Mouse (Mus musculus): ENCODE data around the gene Trappc5. TPM values are rescaled to one million over a fixed set of nuclear protein-coding genes. Genes with fewer than 3 reads are reported as not detected.

The Trappc5 gene
- polyA plus RNA-seq (2014; fragmentation: Nextera tagmentation; extraction: Ambion mirVana): 41.4 and 48.4 TPM in 2 replicates

DNA sequence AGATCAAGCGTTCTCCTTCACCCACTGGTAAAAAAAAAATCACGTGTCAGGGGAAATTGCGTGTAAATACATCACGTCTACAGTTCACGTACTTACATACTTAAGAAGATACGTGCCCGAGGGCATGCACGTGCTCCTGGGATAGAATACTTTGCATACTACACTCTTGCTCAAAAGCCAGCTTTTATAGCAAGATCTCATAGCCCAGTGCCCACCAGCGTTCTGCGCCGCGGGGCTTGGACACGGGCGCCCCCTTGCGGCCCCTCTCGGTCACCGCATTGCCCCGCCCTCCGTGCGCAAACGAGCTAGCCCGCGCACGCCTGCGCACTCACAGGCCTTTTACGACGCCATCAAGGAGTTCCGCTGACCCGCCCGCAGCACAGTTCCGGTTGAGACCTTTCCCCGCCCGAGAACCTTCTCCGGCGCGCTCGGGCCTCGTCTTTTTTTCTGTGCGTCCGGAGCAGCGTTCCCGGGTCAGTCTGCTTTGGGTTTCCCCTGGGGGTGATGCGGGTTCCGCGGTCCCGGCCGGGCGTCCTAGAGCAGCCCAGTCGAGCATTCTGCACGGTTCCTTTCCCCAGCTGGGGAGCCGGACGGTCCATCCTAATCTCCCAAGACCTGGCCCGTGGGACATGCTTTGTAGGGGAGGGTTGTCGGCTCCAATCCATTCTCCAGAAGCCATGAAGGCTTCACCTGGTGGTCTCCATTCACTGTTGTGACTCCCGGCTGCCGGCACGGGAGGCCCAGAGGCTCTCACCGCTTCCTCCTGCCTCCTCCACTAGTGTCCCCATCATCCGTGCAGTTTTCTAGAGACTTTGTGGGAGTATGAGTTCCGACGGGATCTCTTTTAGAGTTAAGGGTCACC lies at the start of gene Trappc5:
Gene Trappc5 (plus strand): TSS at position 169 of the 862 bp plus-strand sequence.
- Histone ChIP-seq H3K4me3 (ENCODE audit: low read depth, low read length) (peak within 1 kb of the TSS; percentile 93), H3K4me2 (ENCODE audit: low read depth, low read length) (peak within 1 kb of the TSS; percentile 89), H3K9ac (replicated peaks; ENCODE audit: low read depth, low read length) (peak within 1 kb of the TSS; percentile 92), H3K36me3 (ENCODE audit: control insufficient read depth, insufficient read depth, low read length) (0 out of 2 replicates have a peak, but pooled peaks cover 10% of the 10 kb centered on the region), H3K27ac (ENCODE audit: low read depth, low read length) (peak within 1 kb of the TSS; percentile 79), H3K4me1 (ENCODE audit: control insufficient read depth, insufficient read depth, low read length) (peaks cover 9% of the 10 kb centered on the region; the same call in 1 of the 2 replicates), H3K27me3 (ENCODE audit: control insufficient read depth, insufficient read depth, low read length) (no peaks in the 10 kb centered on the region), H3K9me3 (ENCODE audit: control insufficient read depth, low read length) (no peaks in the 10 kb centered on the region)
- 1% methylated on average over 56 of the region's 61 CpGs for WGBS
- ATAC-seq (ENCODE audit: low read depth): peak; percentile 79

DNA sequence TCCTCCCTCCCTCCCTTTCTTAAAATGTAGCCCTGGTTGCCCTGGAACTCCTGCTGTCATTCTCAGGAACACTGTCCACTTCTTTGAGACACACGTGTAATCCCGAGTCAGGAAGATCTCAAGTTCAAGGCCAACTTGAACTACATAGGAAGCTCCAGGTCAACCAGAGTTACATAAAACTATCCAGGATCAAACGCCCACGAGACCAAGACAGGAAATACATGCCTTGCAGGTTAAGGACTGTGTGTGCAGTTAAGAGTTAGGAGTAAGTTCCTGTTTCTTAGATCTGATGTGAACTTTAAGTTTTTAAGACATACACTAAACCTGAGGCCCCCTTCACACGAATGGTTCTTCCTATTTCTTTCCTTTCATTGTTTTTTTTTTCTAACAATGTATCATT lies 49.1 kb upstream of the Trappc5 start:
- H3K4me3 ChIP-seq (ENCODE audit: low read depth, low read length): no peak overlapping the region
- no peak overlapping the region for H3K4me2 ChIP-seq (ENCODE audit: low read depth, low read length)
- H3K27ac ChIP-seq (ENCODE audit: low read depth, low read length): no peak overlapping the region
- no peak overlapping the region for H3K9ac ChIP-seq (replicated peaks; ENCODE audit: low read depth, low read length)
- no peaks in the 10 kb centered on the region for H3K36me3 ChIP-seq (ENCODE audit: control insufficient read depth, insufficient read depth, low read length)
- no peak for ATAC-seq (ENCODE audit: low read depth)
- 59% methylated on average over 5 of the region's 5 CpGs for WGBS
- no peaks in the 10 kb centered on the region for H3K27me3 ChIP-seq (ENCODE audit: control insufficient read depth, insufficient read depth, low read length)
- H3K9me3 ChIP-seq (ENCODE audit: control insufficient read depth, low read length): no peaks in the 10 kb centered on the region
- peaks cover 5% of the 10 kb centered on the region for H3K4me1 ChIP-seq (ENCODE audit: control insufficient read depth, insufficient read depth, low read length)

GRCm38 (mm10) chr8:3628014-3628413 lies 48.1 kb upstream of the Trappc5 start:
- H3K27ac ChIP-seq (ENCODE audit: low read depth, low read length): no peak overlapping the region
- H3K27me3 ChIP-seq (ENCODE audit: control insufficient read depth, insufficient read depth, low read length): no peaks in the 10 kb centered on the region
- H3K4me2 ChIP-seq (ENCODE audit: low read depth, low read length): no peak overlapping the region
- WGBS: 31% methylated on average over 5 of the region's 5 CpGs
- no peak overlapping the region for H3K4me3 ChIP-seq (ENCODE audit: low read depth, low read length)
- no peak overlapping the region for H3K9ac ChIP-seq (replicated peaks; ENCODE audit: low read depth, low read length)
- no peaks in the 10 kb centered on the region for H3K9me3 ChIP-seq (ENCODE audit: control insufficient read depth, low read length)
- ATAC-seq (ENCODE audit: low read depth): peak; percentile 21; the same call in 1 of the 2 replicates
- H3K36me3 ChIP-seq (ENCODE audit: control insufficient read depth, insufficient read depth, low read length): no peaks in the 10 kb centered on the region
- H3K4me1 ChIP-seq (ENCODE audit: control insufficient read depth, insufficient read depth, low read length): no peaks in the 10 kb centered on the region

GRCm38 (mm10) chr8:3630647-3631477 lies 45.2 kb upstream of the Trappc5 start, which contains the start of gene Stxbp2:
Stxbp2 (plus strand) TSS chr8:3630955.
- H3K4me3 ChIP-seq (ENCODE audit: low read depth, low read length): peak within 1 kb of the TSS; percentile 35
- no peaks in the 10 kb centered on the region for H3K36me3 ChIP-seq (ENCODE audit: control insufficient read depth, insufficient read depth, low read length)
- peak; percentile 74 for ATAC-seq (ENCODE audit: low read depth)
- no peaks in the 10 kb centered on the region for H3K4me1 ChIP-seq (ENCODE audit: control insufficient read depth, insufficient read depth, low read length)
- H3K9ac ChIP-seq (replicated peaks; ENCODE audit: low read depth, low read length): peak within 1 kb of the TSS; percentile 5
- no peak within 1 kb of the TSS for H3K27ac ChIP-seq (ENCODE audit: low read depth, low read length)
- H3K4me2 ChIP-seq (ENCODE audit: low read depth, low read length): peak within 1 kb of the TSS; percentile 66
- WGBS: 5% methylated on average over 47 of the region's 47 CpGs
- H3K27me3 ChIP-seq (ENCODE audit: control insufficient read depth, insufficient read depth, low read length): no peaks in the 10 kb centered on the region
- no peaks in the 10 kb centered on the region for H3K9me3 ChIP-seq (ENCODE audit: control insufficient read depth, low read length)

- H3K9me3 ChIP-seq (ENCODE audit: control insufficient read depth, low read length): no peaks in the 10 kb centered on the region
- ATAC-seq (ENCODE audit: low read depth): 0 out of 2 replicates have a peak, but pooled peaks have one; percentile 5
- no peak overlapping the region for H3K27ac ChIP-seq (ENCODE audit: low read depth, low read length)
- H3K4me3 ChIP-seq (ENCODE audit: low read depth, low read length): peak overlapping the region; percentile 35
- no peaks in the 10 kb centered on the region for H3K4me1 ChIP-seq (ENCODE audit: control insufficient read depth, insufficient read depth, low read length)
- H3K4me2 ChIP-seq (ENCODE audit: low read depth, low read length): peak overlapping the region; percentile 66
- H3K27me3 ChIP-seq (ENCODE audit: control insufficient read depth, insufficient read depth, low read length): no peaks in the 10 kb centered on the region
- no peaks in the 10 kb centered on the region for H3K36me3 ChIP-seq (ENCODE audit: control insufficient read depth, insufficient read depth, low read length)
- peak overlapping the region; percentile 5; the same call in 1 of the 2 replicates for H3K9ac ChIP-seq (replicated peaks; ENCODE audit: low read depth, low read length)
- WGBS: 21% methylated on average over 8 of the region's 8 CpGs
These were observed 44.6 kb upstream of the Trappc5 start for GRCm38 (mm10) chr8:3631478-3631875.

DNA sequence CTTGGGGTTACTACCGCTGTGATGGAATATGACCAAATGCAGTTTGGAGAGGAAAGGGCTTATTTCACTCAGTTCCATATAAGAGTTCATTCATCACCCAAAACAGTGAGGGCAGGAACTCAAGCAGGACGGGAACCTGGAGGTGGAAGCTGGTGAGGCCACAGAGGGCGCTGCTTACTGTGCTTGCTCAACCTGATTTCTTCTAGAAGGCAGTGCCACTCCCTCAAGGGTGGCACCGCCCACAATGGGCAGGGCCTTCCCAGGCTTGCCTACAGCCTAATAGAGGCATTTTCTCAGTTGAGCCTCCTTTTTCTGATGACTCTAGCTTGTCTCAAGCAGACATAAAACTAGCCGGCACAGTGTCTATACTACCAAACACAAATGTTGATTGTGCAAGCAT lies 30.3 kb upstream of the Trappc5 start:
- Histone ChIP-seq H3K27me3 (ENCODE audit: control insufficient read depth, insufficient read depth, low read length) (no peaks in the 10 kb centered on the region), H3K4me2 (ENCODE audit: low read depth, low read length) (no peak overlapping the region), H3K36me3 (ENCODE audit: control insufficient read depth, insufficient read depth, low read length) (no peaks in the 10 kb centered on the region), H3K9me3 (ENCODE audit: control insufficient read depth, low read length) (no peaks in the 10 kb centered on the region), H3K4me3 (ENCODE audit: low read depth, low read length) (no peak overlapping the region), H3K27ac (ENCODE audit: low read depth, low read length) (no peak overlapping the region), H3K9ac (replicated peaks; ENCODE audit: low read depth, low read length) (no peak overlapping the region), H3K4me1 (ENCODE audit: control insufficient read depth, insufficient read depth, low read length) (no peaks in the 10 kb centered on the region)
- no peak for ATAC-seq (ENCODE audit: low read depth)
- 22% methylated on average over 5 of the region's 5 CpGs for WGBS

DNA sequence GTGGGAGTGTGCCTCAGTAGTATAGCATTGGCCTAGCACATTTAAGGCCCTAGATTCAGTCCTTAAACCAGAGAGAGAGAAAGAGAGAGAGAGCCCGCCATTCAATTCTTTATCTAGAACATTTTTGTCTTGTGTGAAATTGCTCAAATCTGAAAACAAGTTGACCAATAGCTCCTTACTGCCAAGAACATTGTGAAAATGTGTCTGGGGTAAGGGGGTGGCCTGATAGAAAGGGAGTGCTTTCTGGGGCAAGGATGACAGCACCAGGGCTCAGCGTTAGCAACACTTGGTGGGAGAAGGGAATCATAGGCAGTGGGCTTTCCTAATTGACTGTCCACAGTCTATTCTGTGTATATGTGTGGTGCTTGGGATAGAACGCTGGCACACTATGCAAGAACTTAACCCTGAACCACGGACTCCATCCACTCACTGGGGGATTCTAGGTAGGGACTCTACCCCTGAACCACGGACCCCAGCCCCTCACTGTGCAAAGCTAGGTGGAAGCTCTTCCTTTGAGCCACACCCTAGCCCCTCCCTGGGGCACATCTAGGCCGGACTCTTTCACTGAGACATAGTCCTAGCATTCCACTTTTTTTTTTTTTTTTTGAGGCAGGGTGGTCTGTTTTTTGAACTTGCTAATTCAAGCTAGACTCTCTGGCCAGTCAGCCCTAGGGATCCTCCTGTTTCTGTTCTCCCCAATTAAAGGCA lies 29.1 kb upstream of the Trappc5 start:
- WGBS: 87% methylated on average over 6 of the region's 6 CpGs
- H3K36me3 ChIP-seq (ENCODE audit: control insufficient read depth, insufficient read depth, low read length): no peaks in the 10 kb centered on the region
- no peak overlapping the region for H3K4me3 ChIP-seq (ENCODE audit: low read depth, low read length)
- H3K27me3 ChIP-seq (ENCODE audit: control insufficient read depth, insufficient read depth, low read length): no peaks in the 10 kb centered on the region
- no peaks in the 10 kb centered on the region for H3K4me1 ChIP-seq (ENCODE audit: control insufficient read depth, insufficient read depth, low read length)
- no peaks in the 10 kb centered on the region for H3K9me3 ChIP-seq (ENCODE audit: control insufficient read depth, low read length)
- no peak overlapping the region for H3K9ac ChIP-seq (replicated peaks; ENCODE audit: low read depth, low read length)
- no peak overlapping the region for H3K4me2 ChIP-seq (ENCODE audit: low read depth, low read length)
- ATAC-seq (ENCODE audit: low read depth): no peak
- no peak overlapping the region for H3K27ac ChIP-seq (ENCODE audit: low read depth, low read length)

- Histone ChIP-seq H3K4me1 (ENCODE audit: control insufficient read depth, insufficient read depth, low read length) (no peaks in the 10 kb centered on the region), H3K36me3 (ENCODE audit: control insufficient read depth, insufficient read depth, low read length) (no peaks in the 10 kb centered on the region), H3K9ac (replicated peaks; ENCODE audit: low read depth, low read length) (no peak overlapping the region), H3K27ac (ENCODE audit: low read depth, low read length) (no peak overlapping the region), H3K4me3 (ENCODE audit: low read depth, low read length) (no peak overlapping the region), H3K27me3 (ENCODE audit: control insufficient read depth, insufficient read depth, low read length) (no peaks in the 10 kb centered on the region), H3K9me3 (ENCODE audit: control insufficient read depth, low read length) (no peaks in the 10 kb centered on the region), H3K4me2 (ENCODE audit: low read depth, low read length) (no peak overlapping the region)
- WGBS: 80% methylated on average over 4 of the region's 4 CpGs
- no peak for ATAC-seq (ENCODE audit: low read depth)
These were observed 28.5 kb upstream of the Trappc5 start for GRCm38 (mm10) chr8:3647561-3647960.
